Mouse (Mus musculus) CD4-positive, CD25-positive, alpha-beta regulatory T cell, adult 2 months (primary cell): ENCODE data around the gene Racgap1.
A peak's percentile ranks its signal among the peaks of the same experiment; 100 is the strongest.

Source experiments
- DNase-seq: peaks from one replicate; pipeline ENCODE4 v3.0.0-alpha.2; 2012; ENCODE audit warnings: low read depth, low spot score

The Racgap1 gene

DNA sequence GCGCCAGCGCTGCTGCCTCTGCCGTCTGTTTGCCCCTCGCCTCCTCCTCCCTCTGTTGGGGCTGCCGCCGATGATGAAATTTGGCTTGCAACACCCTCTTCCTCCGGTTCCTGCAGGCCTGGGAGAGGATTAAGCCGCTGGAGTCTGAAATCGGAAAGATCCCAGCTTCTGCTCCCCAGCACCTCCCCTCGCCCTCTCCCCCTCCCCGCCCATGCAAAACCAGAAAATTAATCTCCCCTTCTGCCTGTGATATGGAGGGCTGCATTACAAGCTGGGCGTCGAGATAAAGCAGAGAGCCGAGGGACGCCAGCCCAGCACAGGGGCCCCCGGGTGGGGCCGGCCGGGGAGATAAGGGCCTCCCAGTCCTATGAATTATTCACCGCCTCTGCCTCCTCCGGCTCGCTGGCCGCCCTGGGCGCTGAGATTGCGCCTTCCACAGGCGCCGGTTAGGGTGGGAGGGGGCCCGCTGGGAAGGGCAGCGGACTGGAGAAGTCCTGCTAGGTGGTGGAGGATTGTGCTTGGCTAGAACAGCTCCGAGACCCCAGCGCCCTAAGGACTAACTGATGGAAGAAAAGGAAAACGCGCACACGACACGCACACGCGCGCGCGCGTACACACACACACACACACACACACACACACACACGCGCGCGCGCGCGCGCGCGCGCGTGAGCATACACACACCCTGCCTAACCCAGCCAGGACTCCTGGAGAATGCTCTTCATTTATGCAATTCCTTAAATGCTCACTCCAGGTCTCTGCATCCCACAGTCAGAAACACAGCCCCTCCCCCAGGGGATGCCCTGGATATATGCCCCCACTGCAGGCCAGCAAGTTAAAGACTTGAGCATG, 13.4 kb upstream of the Racgap1 start:
- no peak for DNase-seq

DNA sequence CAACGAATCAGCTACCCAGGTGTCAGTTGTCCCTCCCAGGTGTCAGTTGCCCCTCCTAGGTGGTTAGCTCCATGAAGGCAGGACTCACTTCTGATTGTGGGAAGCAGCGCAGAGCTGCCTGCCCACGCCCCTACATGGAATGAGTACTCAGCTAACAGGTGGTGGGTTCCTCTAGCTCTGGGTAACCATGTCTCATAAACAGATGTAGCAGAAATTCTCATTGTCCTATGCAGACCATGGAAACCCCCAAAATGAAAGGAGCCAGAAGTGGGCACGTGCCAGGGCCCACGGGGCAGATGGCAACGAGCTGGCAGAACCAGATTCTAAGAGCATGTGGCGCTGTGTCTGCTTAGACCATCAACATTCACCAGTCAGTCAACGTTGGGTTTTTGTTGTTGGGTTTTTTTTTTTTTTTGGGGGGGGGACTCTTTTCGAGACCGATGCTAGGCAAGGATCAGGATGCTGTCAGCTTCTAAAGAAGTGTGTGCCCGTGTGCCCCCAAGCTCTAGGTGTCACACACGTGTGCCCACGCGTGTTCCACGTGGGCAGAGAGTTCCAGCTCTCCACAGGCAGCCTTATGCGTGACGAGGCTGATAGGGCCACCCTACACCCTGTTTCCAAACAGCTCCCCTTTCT, 12.6 kb upstream of the Racgap1 start:
- no peak for DNase-seq

DNA sequence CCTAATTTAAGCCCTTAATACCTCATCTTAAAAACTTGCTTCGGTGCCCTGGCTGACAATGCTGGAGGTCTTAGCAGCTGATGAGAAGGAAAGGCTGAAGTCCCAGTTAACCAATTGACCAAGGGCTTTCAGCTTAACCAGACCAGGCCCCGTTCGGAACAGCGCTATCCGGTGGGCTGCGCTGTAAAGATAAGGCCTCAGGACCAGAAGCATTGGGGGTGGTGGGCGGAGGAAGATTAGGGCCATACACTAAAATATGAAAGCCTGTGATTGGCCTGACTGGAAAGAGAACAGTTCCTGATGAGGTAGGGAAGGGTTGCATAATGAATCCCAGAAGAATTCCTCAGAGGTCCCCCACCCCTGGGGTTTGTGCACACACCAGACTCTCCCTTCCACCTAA, 10.9 kb upstream of the Racgap1 start:
- no peak for DNase-seq

DNA sequence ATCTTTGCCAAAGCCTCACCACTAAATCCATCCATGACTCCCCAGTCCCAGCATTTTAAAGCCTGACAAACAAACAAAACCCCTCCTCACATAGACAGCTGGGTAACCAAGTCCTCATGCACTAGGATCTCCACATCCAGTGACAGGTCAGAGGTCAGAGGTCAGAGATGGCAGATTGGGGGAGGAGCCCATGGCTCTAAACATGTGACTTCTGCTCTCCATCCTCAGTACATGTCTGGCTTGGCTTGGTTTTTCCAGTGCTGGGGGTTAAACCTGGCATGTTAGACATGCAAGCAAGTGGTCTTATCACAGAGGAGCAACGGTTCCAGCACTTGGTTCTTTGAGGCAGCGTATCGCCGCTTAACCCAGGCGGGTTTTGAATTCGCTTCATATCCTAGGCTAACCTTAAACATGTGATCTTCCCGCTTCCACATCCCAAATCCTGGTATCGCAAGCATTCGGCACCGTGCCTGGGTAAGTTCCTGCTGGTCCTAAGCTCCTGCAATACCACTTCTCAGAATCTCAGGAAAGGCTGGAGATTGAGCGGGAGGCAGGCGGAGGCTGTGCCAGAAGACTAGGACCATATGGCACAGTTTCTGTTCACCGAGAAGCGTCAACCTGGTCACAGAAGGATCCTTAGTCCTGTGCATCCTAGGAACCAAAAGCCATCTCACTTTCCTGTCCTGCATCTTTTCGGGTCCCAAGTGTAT, 9.8 kb upstream of the Racgap1 start:
- no peak for DNase-seq

DNA sequence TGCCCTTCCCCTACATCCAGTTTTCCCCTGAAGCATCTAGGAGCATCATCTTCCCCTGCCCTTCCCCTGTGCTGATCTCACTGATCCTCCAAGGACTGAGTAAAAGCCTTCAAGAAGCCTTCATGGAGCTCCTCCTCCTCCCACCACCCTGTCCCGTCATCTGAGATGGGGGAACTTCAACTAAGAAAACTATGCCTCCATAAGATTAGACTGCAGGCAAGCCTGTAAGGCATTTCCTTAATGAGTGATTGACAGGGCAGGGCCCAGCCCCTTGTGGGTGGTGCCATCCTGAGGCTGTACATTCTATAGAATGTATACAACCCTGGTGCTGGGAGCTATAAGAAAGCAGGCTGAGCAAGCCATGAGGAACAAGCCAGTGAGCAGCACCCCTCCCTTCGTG, 7.0 kb upstream of the Racgap1 start:
- DNase-seq, result no peak

DNA sequence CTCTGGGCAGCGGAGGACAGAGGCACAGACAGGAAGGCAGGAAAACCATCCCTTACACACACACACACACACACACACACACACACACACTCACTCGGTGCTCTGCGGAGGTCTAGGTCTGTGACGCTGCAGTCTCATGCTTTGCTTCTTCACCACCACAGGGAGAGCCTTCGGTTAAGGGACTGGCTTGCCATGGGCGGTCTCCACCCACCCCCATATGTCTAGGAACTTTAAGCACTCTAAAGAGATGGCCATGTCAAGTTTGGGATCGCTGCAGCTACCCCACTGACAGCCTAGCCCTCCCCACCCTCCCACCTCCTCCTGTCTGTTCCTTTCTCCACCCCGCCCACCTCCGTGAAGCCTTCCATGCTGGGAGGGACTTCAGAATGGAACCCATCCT, 4.5 kb upstream of the Racgap1 start:
- DNase-seq, result no peak

DNA sequence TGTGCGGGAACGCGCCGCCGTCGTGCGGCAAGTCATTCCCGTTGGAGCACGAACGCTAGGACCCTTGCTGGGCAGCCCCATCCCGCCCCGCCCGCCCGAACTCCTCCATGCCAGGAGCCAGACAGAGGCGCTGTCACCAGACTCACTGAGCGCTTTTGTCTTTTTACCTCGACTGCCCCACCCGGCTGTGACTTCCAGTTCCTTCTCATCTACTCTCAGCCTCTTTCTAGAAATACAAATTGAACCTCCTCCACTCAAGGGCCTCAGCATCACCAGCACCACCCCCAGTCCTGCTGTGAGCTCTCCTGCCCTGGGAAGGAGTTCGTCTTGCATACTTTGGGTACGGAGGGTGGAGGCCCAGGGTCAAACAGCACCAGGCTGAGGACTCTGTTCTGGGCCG, 2.4 kb upstream of the Racgap1 start:
- DNase-seq, result no peak

DNA sequence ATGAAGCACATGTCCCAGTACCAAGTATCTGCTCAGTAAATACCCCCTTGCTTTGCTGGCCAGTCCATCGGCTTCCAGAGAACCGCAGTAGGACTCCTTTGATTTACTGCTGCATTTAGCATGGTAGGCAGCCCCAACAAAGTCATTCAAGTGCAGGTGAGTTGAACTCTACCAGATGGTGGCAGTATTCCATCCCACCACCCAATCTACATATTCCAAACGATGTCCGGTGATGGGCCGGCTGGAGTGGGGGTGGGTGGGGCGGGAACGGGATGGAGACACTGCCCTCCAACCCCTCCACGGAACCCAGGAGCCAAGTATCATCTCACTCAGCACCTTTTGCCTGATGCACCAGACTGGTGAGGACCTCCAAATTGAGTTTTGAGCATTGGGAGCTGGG, 1.8 kb upstream of the Racgap1 start:
- DNase-seq, result peak; percentile 55

DNA sequence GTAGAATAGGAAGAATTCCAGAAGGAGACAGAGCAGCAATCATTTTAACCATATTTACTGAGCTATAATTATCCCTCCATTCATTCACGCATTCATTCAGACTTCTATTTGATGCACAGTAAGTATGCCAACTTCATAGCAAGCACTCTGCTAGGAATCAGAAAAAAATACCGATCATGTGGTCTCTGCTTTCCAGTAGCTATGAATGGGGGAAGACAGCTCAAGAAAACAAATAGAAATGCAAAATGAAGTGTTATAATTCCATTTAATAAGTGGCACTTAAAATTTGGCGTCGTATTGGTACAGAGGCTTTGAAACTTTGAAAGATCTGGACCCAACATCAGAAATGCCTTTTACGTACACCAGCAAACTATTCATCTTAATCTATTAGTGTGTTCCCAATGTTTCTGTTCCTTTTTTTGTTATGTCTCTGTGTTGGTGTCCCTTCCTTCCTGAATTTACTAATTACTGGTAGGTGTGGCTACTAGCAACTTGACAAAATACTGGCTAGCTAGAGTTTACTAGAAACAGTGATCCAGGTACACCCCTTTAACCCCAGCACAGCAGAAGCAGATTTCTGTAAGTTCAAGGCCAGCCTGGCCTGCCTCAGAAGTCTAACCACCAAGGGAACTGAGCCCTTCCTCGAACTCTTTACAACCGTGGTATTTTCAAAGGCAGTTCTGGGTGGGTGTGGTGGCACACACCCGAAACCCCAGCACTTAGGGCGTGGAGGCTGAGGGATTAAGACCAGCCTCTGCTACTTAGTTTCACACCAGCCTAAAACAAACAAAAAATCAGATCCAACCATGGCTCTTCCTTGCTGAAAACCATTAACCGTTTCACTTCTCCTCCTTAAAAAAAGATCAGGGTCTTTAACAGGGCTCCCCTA, 772 bp upstream of the Racgap1 start:
- DNase-seq, result no peak

DNA sequence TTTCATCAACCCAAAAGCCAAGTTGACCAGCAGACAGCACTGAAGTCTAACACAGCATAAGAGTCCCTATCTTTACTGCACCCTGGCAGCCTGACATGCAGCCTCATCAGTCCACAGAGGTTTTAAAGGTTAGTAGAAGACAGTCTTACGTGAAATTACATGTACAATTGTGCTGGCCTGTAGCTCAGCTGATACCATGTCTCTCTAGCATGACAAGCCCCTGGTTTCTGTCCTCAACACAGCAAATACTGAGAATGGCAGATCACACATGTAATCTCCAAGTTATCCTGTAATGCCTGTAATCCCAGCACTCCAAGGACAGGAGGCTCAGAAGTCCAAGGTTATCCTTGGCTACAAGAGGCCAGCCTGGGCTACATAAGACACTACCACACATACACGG, 1.2 kb downstream of the Racgap1 start:
- DNase-seq, result no peak

DNA sequence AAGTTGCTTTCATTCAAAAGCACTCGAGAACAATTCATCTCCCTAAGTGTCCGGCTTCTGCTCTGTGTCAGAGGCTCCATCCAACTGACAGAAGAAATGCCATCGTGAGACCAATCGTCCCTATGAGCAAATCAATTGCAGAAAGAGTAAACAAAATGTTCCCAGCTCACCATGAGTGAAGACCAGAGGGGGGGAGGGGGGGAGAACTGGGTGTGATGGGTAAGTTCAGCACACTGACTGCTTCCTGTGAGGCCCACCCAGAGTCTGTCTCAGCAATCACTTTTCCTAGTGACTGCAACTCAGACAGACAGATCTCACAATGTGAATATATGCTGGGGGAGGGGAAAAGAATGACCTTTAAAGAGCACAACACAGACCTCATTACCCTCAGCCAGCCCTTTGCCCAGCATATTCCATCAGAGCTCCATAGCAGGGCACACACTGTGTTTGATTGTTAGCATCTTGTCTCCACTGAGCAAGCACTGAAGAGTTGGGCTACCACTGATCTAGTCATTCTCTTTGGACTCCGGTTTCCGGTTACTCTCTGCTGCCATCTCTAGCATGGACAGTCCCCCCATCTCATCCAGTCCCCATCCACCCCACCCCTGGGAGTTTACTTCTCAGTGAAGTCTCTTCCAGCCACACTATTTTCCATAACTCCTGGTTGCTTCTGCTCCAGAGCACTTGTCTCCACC, 2.2 kb downstream of the Racgap1 start:
- DNase-seq, result no peak

DNA sequence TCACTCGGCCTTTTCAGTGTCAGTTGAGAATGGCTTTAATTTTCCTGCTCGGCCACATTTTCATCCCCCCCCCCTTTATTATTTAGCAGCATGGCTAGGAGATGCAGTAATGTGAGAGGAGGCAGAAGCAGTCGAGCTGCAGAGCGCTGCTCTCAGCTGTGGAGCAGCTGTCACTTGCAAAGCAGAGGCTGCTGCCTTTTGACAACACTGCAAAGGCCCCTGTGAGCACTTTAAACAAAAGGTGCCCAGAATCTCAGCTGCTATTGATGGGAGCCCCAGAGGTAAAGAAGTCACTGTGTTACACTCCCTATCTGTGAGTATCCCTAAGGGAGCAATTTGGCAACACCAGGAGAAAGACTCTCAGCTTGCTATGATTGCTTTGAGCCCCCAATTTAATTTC, 3.1 kb downstream of the Racgap1 start:
- DNase-seq, result no peak

DNA sequence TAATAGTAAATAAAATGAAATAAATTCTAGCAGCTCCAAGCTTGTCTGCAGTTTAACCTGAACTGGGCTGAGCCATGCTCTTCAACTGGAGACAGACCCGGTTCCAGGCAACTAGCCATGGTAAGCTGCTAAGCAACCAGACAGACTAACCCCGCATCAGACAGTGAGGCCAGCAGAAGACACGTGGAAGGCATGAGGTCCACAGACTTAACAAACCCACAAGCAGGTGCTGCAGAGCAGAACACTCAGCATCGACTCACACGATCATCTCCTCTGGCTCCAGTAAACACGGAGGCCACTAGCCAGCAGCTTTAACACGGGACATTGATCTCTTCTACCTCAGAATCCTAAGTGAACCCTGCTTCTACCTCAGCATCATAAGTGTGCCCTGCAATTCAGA, 6.7 kb downstream of the Racgap1 start:
- peak; percentile 39 for DNase-seq

DNA sequence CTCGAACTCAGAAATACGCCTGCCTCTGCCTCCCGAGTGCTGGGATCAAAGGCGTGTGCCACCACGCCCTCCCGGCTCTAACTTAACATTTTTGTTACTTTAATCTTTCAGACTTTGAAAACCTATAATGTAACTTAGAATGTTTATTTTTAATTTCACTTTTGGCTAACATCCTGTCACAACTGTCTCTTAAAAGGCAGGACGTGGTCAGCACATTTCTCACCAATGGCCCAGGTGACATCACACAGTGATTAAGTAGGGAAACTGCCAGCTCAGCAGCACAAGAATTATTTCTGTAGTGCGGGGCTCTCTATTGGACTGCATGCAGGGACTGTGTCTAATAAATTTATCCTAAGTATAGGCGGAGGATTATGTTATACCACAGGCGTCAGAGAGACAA, 7.6 kb downstream of the Racgap1 start:
- peak; percentile 48 for DNase-seq

DNA sequence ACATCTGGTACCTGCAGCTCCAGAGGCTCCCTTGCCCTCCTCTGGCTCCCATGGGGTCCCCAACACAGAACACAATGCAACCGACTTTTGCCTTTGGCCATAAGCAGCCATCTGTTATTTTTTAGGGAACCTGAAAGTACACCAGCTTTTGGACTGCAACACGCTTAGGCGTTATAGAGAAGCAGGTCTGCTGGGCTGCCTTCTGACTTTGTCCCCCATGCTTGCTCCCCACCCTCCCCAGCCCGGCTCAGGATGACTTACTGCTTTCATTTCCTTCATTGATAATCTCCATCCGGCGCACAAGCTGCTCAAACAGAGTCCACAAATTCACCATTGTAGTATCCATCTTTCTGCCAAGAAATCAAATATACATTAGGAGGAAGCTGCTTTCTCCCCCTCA, 8.8 kb downstream of the Racgap1 start:
- DNase-seq, result no peak

DNA sequence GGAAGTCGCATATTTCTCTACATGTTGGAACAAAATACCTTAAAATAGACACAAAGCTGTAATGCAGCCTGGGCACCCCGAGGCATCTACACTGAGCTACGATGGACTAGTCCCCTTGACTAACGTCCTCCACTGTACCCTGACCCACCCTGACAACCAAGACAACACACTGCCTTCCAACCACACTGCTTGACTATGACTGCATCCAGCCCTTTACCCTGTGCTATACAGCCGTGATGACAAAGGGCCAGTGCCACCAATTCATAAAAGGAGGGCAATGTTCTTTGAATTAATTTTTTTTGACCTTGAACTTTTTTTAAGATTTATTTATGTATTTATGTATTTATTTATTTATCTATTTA, 13.4 kb downstream of the Racgap1 start:
- DNase-seq, result no peak

DNA sequence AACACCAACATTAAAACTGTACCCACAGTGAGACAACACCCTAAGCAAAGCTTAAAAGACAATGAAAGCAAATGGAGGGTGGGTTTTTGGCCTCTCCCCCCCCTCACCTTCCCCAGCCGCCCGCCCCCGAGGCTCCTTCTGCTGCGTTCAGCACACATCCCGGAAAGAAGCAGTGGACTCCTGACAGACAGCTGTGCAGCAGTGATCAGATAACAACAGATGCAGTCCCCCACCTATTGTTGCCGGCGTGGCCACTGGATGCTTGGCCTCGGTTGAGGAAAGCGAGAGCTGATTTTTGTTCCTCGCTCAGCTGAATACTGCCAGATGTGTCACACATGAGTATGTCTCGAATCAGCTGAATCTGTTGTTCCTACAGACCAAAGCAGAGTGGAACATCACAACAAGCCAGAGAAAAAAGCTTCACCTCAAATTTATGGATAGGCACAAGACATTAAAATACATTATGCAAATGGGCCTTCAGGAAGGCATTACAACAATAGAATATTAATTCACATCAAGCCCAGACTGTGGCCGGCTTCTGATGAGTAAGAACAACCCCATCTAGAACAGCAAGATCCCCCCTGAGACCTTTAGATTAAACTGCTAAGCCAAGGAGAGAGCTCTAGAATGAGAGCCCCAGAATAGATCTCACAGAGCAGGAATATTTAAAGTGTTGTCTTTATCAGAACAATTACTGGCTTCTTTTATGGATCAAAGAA, 13.9 kb downstream of the Racgap1 start:
- DNase-seq, result no peak

DNA sequence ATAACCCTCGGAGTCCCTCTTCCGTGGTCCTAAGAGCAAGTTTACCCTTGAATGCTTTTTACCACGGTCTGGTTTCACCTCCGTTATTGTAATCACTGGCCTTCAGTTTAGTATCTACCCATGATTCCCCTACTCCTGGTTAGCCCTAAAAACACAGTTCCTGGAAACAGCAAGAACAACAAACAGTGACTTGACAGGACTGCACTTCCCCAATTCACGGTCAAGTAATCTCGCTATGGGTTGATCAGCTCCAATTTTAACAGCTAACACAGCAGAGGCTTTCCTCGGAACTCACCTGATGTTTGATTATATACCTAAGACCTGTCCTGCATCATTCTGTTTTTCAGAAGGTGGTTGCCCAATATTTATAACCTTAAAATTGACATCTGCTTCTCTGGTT, 16.8 kb downstream of the Racgap1 start:
- DNase-seq, result no peak

DNA sequence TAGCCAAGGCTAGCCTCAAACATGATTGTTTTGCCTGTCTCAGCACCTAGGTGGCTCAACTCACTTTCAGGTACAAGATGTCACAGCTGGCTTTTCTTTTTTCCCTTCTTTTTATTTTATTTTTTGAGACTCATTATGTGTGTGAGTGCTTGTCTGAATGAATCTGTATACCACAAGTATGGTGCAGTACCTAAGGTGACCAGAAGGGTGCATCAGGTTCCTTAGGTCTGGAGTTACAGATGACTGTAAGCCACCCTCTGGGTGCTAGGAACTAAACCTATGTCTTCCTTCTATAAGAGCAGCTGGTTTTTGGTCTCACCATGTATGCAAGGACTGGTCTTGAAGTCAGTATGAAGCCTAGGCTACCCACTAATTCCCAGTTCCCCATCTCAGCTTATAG, 19.8 kb downstream of the Racgap1 start:
- peak; percentile 52 for DNase-seq

DNA sequence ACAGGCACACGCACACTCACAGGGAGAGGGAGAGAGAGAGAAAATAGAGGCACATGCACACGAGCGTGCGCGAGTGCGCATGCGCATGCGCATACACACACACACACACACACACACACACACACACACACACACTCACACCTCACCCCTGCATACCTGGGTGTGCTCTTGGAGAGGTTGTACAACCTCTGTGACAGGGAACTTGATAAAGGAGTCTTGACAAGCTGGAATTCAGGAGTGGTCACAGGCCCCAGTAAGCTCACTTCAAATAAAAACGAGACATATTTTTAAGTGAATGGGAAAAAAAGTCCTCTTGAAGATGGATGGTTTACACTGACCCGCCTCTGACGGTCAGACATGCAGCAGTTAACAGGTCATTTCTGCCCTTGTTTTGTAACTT, 29.4 kb downstream of the Racgap1 start:
- no peak for DNase-seq

DNA sequence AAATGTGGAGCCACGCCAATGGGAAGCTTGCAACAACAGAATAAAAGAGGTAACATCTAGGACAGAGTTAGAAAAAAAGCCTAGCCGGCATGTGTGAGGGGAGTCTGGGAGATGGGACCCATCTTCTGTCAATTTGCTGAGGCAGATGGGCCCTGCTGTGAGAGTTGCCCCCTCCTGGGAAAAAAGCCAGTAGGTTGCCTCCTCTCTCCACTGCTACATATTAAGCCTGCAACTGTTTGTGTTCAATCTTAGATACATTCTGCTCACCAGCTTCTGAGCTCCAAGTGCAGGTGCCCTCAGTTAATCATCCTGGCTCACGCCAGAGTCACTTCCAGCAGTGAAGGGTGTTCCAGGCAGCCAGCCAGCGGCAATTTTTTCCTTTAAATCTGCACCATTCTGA, 31.6 kb downstream of the Racgap1 start:
- DNase-seq, result no peak
